Mouse (Mus musculus) right cerebral cortex, postnatal 14 days (tissue): ENCODE results near the gene Tgfbi.
A peak's percentile ranks its signal among the peaks of the same experiment; 100 is the strongest.

Experiments used
- DNase-seq: peaks from one replicate; pipeline ENCODE4 v3.0.0; 2022

Gene Tgfbi

DNA sequence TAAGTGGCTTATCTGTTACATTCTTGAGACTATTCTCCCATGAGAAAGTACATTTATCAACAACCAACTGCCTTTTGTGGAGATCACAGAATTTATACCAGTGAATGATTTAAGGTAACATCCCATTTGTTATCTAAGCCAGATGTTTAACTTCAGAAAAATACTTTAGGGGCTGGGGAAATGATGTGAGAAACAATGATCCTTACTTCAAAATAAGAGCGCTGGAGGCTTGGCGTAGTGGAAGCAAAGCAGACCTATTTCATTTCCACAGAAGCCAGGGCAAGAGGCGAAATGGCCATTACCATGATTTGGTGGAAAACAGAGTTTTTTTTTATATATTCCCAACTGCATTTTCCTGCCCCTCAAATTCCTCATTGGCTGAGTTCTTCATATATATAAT lies 34.7 kb downstream of the Tgfbi start:
- DNase-seq = no peak

DNA sequence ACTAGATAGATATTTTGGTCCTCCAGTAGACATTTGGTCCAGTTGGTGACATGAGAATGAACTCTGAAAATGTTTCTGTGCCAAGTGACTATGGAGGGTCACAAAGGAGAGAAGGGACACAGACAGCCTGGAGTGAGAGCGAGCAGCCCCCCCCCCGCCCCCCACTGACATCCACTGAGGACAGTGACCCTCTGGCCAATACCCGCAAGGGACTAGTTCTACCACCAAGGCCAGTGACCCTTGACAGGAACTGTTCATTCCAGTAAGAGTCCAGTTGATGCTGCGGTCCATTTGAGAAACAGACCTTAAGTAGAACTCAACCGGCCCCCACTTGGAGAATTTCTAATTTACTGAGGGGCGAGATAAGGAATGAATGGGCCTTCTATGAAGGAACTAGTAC lies 36.4 kb downstream of the Tgfbi start:
- no peak for DNase-seq

DNA sequence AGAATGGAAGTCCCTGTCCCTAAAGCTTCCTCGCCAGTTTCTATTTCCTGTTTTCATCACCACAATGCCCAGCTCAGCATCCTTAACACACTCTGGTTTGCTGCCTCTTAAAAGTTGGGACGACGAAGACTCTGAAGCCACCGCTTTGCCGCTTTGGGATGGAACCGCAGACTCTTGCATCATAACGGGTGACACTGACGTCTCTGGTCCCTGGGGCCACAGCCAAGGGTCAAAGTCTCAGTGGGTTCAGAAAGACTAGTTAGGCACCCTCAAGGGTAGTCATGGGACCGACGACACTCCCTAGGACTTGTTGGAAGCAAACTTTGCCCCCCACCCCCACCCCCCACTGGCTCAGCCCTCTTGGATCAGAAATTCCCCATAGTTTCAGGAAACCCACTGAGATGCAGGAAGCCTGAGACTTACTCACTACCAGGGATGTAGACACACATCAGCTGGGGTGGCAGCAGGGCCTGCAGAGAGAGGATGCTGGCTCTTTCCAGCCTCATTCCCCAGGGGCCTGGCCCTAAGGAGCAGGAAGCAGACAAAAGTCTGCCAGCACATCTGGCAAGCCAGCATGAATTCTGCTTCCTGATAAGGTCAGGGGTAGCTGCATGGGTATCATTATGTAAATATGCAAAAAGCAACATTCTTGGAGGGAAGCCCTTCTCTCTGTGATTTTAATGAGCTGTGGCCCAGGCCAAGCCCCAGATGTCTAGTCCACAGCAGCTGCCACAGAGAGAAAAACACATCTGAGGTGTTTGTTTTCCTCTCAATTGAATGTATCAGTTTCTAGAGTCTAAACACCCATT lies 38.5 kb downstream of the Tgfbi start:
- DNase-seq = no peak

DNA sequence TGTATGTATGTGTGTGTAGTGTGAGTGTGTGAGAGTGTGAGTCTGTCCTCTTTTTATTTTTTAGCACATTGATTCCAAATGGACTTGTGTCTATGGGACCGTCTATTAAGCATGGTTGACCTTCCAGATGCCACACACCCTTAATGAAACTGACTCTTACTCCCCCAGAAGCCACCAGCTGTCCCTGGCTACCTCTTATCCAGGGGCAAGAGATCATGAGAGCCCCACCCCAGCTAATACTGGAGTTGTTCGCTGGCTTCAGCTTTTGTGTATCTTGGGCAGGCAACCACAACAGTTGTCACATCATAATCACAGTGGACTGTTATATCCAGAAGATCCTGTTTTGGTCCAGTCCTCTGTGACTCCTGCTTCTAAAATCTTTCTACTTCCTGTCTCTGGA lies 40.7 kb downstream of the Tgfbi start:
- no peak for DNase-seq

DNA sequence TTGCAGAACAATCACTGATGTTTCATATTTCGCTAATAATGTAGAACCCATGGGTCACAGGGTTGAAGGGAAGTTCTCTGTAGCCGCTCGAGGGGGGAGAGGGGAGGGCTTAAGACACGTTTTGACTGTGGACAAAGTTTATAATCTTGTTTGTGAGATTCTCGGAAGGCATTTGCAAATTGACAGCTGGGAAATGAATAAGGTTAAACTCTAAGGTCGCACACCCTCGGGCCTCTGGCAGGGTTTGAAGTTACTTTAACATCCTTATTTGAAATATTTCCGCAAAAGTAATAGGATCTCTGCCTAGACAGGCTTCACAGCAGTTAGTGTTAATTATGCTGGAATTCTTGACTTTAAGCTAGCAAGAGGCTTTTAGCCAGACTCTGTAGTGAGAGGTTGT lies 43.1 kb downstream of the Tgfbi start:
- no peak for DNase-seq

DNA sequence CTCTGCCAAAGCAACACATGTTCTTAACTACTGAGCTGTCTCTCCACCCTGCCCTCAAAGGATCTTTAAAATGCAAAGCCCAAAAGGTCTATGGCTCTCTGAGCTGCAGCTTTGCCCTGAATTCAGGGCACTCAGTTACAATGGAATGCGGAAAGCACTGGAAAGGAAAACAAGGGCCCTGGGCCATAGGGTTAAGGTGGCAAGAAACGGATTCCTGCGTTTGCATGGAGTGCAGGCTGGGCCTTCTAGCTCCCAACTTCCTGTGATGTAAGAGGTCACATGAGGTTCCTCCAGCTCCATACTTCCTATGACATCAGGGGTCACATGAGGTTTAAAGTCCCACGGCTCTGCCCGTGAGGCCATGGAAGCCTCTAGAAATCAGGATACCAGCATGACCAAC lies 44.9 kb downstream of the Tgfbi start:
- DNase-seq = no peak

DNA sequence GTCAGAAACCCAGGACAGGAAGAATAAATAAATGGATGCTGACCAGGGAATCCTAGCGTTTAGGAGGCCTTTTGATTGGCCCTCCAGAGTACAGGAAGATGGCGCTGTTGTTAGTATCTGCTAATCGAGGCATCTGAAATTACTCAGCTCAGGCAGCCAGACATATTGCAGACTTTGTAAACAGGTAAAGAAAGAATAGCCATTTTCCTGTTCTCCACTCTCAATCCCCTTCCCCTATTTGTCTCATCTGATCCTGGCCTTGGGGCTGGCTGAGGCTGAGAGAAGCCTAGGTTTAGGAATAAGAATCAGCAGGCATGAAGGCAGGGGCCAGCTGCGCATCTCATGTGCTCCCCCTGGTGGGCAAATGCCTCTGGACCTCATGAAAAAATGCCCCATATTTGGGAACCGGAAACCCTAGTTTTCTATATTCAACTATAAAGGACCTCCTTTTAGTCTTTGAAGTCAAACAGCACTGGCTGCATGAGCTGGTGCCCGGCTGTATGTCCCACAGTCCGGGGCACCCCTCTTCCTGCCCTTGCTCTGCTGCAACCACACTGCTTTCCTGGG lies 48.7 kb downstream of the Tgfbi start:
- peak; percentile 71 for DNase-seq

DNA sequence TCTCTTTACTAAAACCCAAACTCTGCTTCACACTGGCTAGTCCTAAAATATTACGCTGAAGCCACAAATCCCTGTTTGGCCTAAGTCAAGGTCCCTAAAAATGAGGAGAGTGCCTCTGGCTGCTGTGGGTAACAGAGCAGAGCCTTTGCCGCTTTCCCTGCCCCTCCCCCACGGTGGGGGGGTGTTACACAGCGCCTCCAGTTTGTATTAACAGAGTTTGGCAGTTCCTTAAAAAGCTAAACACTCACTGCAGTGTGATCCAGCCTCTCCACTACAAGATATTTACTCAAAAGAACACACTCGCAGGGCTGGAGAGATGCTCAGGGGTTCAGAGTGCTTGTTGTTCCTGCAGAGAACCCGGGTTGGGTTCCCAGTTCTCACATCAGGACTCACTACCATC lies 49.6 kb downstream of the Tgfbi start:
- DNase-seq = no peak

DNA sequence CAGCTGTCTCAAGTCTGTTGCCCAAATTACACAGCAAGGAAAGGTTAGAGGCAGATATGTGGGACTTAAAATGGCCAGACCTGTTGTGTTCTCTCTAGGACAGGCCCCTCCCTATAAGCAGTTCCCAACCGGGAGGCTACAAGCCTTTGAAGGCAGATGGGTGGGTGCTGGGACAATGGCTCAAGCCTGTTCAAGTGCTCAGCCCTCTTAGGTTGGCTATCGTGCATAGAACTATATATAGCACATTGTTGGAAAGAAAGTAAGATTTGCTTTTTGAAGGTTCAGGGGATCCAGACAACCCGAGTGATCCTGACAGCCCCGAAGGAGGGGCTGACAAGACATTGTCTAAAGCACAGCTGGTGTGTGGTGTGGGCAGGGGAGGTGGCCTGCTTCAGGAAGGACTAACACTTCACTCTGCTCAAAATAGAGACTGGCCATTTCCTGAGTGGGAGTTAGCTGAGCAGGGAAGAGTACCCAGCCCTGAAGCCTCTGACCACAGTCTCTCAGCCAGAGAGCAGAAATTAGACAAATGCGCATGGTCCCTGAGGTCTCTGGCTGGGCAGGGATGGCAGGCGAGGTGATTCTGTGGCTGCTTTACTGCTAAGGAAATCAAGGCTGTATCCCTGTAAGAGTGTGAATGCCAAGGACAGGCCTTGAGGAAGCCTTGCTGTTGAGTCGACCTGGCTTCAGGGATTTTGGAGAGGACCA lies 52.7 kb downstream of the Tgfbi start:
- DNase-seq = no peak

DNA sequence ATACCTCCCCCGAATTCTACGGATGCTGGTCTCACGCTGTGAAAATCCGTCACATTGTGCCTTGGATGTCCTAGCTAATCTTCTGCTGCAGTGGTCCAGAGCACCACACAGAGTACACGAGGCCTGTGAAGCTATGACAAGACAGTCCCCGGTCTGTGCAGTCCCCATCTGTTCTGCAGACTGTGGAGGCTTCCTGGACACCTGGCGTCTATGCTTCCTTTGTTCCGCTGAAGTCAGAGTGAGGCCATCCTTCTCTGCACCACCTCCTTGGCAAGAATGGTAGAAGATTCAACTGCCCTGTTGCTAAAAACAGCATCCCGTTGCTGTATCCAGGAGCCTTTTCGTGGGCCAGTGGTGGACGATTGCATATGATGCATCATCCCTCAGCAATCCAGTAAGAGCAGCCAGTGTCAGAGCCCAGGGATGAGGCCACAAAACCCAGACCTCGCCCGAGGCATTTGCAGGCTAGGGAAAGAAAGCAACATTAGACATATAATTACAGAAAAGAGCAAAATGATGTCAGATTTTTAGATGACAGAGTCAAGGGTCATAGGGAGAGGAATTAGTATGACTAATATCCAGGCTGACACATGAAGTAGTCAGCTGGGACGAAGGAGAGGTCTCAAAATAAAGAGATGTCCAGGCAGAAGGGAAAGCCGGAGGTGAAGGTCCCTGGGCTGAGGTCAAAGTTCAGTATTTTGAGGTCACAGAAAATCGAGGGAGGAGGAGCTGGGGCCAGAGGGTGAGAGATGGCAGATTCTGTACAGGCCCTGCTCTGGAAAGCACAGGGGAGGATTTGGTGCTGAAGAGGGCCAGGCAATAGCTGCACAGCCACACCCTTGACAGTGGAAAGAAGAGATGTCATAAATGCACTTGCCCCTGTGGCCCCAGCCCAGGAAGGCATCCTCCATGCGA lies 55.2 kb downstream of the Tgfbi start:
- no peak for DNase-seq

DNA sequence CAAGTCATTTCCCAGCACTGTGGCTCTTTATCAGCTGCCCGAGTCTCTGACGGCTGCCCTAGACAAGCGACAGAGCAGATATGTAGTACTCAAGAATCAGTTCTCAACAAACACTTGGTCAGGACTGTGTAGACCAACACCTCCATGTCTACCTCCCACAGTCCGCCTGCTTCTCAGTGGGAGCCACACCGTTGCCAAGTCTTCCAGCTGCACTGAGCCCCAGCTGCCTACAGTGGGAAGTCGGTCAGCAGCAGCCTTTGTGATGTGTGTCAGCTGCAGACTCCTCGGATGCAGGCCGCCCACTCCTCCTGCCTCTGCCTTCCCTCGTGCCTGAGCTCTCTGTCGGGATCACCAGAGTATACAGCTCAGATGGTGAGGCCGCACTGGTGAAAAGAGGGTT lies 61.9 kb downstream of the Tgfbi start:
- DNase-seq = no peak

DNA sequence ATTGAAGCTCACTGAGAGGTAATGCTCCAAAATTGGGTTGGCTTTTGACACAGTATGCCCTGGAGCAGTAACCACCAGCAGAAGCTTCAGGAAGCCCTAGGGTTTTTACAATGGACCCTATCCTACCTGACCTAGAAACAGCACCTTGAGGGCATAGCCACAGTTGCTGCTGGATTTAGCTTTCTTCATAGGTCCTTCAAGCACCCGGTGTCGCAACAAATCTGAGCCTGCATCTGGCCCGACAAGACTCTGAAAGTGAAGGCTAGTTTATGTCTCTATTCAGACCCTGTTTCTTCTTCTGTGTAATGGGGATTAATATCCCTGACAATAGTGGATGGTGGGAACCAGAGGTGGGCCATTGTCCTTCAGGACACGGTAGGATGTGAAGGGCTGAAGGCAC lies 68.4 kb downstream of the Tgfbi start:
- no peak for DNase-seq

DNA sequence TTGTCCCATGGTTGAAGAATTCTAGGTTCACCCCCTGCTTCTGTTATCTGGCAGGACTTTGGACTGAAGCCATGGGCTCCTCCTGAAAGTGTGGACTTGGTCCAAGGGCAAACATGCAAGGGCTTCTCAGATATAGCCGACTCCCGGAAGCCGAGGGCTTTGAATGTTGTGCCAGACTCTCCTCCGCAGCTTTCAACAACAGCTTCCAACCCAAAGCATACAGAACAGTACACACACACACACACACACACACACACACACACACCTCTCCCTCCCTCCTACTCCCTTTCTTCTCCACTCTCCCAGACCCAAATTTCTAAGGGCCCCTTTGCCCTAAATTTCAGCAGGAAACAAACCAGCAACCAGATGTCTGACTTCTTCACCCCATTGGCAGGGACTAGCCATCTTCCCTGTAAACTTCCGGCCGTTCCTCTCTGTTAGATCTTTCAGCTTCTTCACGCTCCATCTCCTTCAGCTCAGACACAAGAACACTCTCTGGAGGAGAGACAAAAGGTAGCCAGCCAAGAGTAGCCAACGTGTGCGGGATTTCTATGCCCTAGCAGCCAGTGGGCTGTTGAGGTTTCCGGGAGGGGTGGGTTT lies 69.0 kb downstream of the Tgfbi start:
- no peak for DNase-seq

DNA sequence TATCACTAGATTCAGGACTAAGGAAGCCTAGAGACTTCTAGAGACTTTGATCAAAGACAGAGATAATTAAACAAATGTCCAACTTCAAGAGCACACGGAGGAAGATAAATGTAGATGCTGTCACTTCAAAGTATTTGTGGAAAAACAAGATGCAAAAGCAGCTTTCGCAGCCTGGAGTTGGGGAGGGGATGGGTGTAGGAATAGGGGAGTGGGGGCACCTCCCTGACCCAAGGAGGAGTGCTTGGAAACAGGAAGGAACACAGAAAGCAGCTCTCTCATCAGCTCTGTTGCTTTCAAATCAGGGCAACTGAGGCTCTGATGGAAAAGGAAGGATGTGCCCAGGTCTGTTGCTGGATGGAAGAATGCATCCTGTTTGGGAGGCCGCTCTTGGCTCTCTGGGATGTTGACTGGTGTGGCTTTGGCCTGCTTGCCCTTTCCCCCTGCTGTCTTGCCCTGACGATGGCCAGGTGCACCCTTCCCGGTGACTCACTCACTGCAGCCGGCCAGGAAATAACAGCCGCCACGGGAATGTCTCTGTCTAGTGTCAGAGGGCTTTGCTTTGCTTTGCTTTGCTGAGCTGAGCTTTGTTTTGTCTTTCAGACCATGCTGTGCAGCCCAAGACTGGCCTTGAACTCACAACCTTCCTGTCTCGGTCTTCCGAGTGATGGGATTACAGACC lies 69.6 kb downstream of the Tgfbi start:
- no peak for DNase-seq

DNA sequence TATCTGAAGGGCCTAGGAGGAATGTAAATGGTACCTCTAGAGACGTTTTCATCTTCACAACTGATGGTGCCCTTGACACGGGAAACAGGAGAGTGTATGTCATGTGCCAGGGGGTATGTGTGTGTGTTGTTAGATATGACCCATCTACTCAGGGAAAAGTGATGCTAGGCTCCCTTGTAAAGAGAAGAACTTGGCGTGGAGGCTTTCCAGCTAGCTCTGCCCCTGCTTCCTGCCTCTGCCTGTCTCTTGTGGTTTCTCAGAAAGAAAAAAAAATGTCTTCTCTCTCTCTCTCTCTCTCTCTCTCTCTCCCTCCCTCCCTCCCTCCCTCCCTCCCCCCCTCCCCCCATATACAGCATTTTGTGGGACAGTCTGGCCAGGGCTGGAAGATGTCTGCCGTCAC lies 72.6 kb downstream of the Tgfbi start:
- no peak for DNase-seq

DNA sequence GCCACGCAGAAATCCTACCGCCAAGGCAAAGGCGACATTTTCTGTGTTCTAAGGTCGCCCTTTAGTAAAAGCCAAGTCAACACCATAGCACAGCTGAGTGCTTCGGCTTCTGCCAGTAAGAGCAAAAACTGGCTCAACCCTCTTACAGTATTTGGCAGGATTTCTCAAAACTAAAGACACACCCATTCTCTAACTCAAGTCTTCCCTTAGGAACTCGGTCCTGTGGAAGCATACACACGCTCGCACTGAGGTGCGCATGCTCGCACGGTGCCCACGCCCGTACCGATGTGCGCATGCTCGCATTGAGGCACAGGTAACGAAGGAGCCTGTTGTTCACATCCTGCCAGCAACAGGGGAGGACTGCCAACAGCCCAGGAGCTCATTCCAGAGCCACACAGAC lies 73.0 kb downstream of the Tgfbi start:
- peak; percentile 50 for DNase-seq

DNA sequence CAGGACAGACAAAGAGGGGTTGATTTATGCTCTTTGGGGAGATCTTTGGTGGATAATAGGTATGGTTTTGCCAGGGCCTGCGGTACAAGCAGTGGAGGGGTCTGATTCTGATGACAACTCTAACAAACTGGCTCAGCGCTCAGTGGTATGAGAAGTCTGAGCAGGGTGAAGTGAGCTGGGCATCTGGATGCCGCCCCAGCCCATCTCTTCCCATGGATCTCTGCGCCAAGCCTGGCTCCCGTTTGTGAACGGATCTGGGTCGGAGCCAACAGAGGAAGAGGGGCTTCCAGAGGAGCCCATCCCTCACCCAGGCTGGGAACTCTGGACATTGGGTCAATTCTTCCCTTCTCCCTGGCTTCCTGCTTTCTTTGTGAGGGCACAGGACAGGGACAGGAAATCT lies 74.0 kb downstream of the Tgfbi start:
- no peak for DNase-seq
